Mouse (Mus musculus) liver, embryonic 15.5 days (tissue): Measurements from ENCODE around the gene Il4i1. TPM values are rescaled to one million over a fixed set of nuclear protein-coding genes. Genes with fewer than 3 reads are reported as not detected.
"Not testable (repeated sequence)": the region's sequence is repeated elsewhere in the genome, so short reads cannot be mapped to it uniquely, and the experiment has no call there.

ENCODE experiments used
- ATAC-seq: fragments of 200-750 bp; cut with Nextera tagmentation; 2 replicates; pipeline ENCODE4 v1.8.0; 2017; ENCODE audit warnings: moderate number of reproducible peaks, mild to moderate bottlenecking, moderate library complexity; ENCODE audit not compliant: insufficient read depth
- H3K27ac ChIP-seq: fragments of 300-500 bp; sonication (generic); replicated peaks from 2 replicates; pipeline ENCODE4 v1.5.1; 2015; ENCODE audit warnings: mild to moderate bottlenecking, inconsistent platforms
- H3K27me3 ChIP-seq: fragments of 300-500 bp; sonication (generic); 2 replicates; pipeline ENCODE4 v1.6.1; 2015; ENCODE audit warnings: mild to moderate bottlenecking, inconsistent platforms
- H3K36me3 ChIP-seq: fragments of 300-500 bp; sonication (generic); replicated peaks from 2 replicates; pipeline ENCODE4 v1.6.1; 2015; ENCODE audit warnings: moderate library complexity, mild to moderate bottlenecking, inconsistent platforms
- H3K4me1 ChIP-seq: fragments of 300-500 bp; sonication (generic); replicated peaks from 2 replicates; pipeline ENCODE4 v1.6.1; 2015; ENCODE audit warnings: inconsistent platforms
- H3K4me2 ChIP-seq: fragments of 300-500 bp; sonication (generic); 2 replicates; pipeline ENCODE4 v1.6.1; 2015; ENCODE audit warnings: moderate library complexity, mild to moderate bottlenecking, inconsistent platforms
- H3K4me3 ChIP-seq: fragments of 300-500 bp; sonication (generic); replicated peaks from 2 replicates; pipeline ENCODE4 v1.5.1; 2015; ENCODE audit warnings: mild to moderate bottlenecking, inconsistent platforms
- H3K9ac ChIP-seq: fragments of 300-500 bp; sonication (generic); 2 replicates; pipeline ENCODE4 v1.6.1; 2015; ENCODE audit warnings: moderate library complexity, mild to moderate bottlenecking, inconsistent platforms
- H3K9me3 ChIP-seq: fragments of 300-500 bp; sonication (generic); replicated peaks from 2 replicates; pipeline ENCODE4 v1.6.1; 2016; ENCODE audit warnings: inconsistent platforms
- WGBS: fragments of 180-500 bp; shearing (Covaris S2); methylation state at CpG from one replicate; pipeline ENCODE4 v1.1.7; 2015; ENCODE audit warnings: mixed read lengths; ENCODE audit not compliant: insufficient replicate concordance; 5-methylcytosine and 5-hydroxymethylcytosine counted together
- polyA plus RNA-seq: library from polyadenylated mRNA; unstranded; fragments of >200 nt; fragmentation: Nextera tagmentation; extraction: Ambion mirVana; gene quantifications from 2 replicates; pipeline ENCODE4 v1.2.1, GENCODE M21; 2015

The Il4i1 gene
- polyA plus RNA-seq, 1 experiment from 2014 or later: 0.46 TPM

DNA sequence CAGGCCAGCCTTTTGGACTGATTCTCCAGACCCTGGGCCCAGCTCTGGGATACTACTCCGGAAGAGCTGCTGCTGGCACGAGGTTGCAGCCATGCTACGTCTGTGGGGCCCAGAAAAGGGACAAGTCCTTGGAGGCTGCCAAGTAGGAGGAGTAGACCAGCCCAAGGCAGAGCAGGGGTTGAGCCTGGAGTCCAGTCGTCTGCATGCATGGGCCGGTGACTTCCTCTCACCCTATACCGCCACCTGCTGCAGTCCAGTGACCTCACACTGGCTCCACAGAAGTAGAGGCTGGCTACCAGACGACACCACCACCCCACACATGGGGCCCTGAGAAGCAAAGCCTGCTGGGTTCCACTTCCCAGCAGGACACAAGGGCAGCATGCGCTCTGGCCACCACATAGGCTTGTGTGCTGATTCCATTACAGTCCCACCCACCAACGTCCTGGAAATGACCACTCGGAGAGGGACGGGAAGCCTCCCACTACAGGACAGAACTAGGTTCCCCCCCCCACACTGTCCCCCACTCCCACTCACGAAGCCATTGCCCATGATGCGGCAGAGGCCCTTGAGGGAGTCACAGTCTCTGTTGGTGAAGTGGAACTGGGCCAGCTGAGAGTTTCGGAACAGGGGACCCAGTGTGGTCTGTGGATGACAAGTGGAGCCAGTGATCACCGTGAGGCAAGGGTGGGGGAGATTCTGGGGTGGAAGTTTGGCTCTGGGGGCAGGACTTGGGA, 50.3 kb downstream of the Il4i1 start:
- no peak for ATAC-seq
- WGBS: 46% methylated on average over 15 of the region's 15 CpGs

DNA sequence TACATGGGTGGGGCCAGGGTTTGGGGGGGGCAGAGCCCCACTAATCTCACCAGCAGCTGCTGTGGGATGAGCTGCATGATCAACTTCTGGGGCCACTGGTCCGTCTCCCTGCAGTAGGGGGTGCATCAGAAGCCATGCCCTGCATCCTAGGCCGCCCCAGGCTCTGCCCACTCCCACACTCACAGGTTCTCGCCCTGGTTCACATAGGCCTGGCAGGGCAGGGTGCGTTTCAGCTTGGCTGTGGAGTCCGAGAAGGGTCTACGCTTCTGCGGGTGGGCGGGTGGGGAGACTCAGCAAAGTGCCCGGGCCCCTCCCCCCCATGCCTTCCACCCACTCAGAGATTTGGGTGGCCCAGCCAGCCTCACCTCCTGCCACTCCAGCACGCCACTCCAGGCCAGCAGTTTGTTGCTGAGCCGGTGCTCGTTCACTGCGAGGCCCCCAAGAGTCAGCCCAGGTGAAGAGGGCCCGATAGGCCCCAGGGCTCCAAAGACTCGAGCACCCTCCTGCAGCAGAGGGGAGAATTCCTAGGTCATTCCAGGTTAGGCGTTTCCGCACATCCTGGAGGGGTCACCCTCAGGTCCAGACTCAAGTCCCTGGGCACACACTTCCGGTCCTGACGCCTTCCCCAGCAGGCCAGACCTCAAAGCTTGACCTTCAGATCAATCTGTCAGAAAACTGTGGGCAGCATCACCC, 51.0 kb downstream of the Il4i1 start:
- ATAC-seq: no peak
- H3K4me3 ChIP-seq: no peak overlapping the region
- peak overlapping the region; percentile 98 for H3K4me2 ChIP-seq
- 70% methylated on average over 19 of the region's 19 CpGs for WGBS
- no peaks in the 10 kb centered on the region for H3K9me3 ChIP-seq
- peaks cover 66% of the 10 kb centered on the region for H3K4me1 ChIP-seq
- H3K27me3 ChIP-seq: peaks cover 10% of the 10 kb centered on the region; the same call in 1 of the 2 replicates
- H3K27ac ChIP-seq: no peak overlapping the region
- H3K9ac ChIP-seq: no peak overlapping the region
- H3K36me3 ChIP-seq: peaks cover 31% of the 10 kb centered on the region

More for the DNA sequence above, 50.3 kb downstream of the Il4i1 start:
- peaks cover 10% of the 10 kb centered on the region; the same call in 1 of the 2 replicates for H3K27me3 ChIP-seq
- no peak overlapping the region for H3K4me3 ChIP-seq
- H3K36me3 ChIP-seq: peaks cover 38% of the 10 kb centered on the region
- H3K9me3 ChIP-seq: no peaks in the 10 kb centered on the region
- H3K4me1 ChIP-seq: peaks cover 66% of the 10 kb centered on the region
- H3K4me2 ChIP-seq: peak overlapping the region; percentile 98
- no peak overlapping the region for H3K9ac ChIP-seq
- H3K27ac ChIP-seq: peak overlapping the region; percentile 41; the same call in 1 of the 2 replicates

DNA sequence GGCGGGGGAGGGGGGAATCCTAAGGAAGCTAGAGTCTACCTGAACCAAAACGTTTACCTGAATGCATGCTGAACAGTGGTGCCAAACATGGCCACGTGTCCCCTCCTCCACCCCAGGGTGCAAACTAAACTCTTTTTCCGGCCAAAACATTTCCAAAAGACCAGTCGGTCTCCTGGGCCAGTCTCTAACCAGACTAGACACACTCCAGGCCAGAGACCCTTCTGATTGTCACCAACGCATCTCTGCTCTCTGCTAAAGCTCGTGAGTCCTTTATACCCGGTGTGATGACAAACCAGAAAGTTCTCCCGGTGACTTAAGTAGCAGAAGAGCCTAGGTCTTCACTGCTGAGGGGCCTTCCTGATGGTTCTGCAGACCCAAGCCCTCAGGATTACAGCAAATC, 51.6 kb downstream of the Il4i1 start:
- H3K4me1 ChIP-seq: peaks cover 69% of the 10 kb centered on the region
- ATAC-seq: no peak
- H3K9ac ChIP-seq: no peak overlapping the region
- peak overlapping the region; percentile 98 for H3K4me2 ChIP-seq
- peaks cover 10% of the 10 kb centered on the region; the same call in 1 of the 2 replicates for H3K27me3 ChIP-seq
- H3K27ac ChIP-seq: no peak overlapping the region
- H3K36me3 ChIP-seq: peaks cover 24% of the 10 kb centered on the region
- peak overlapping the region; percentile 81 for H3K4me3 ChIP-seq
- H3K9me3 ChIP-seq: no peaks in the 10 kb centered on the region
- WGBS: 61% methylated on average over 9 of the region's 9 CpGs

DNA sequence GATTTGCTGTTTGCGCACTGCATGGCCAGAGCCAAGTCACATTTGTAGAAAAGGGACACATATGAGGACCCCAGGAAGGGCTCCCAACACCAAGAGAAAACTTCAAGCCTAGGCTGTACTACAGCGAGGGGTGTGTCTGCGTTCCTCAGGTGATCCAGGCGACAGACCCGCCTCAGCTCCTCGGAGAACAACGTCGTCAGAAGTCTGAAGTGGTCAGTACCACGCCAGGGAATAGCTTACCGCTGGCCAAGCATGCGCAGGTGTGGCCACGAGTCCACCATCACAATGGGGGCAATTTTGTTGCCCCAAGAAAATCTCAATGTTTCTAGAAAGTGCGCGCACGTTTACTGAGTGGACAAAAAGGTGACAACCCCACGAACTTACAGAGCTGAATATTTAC, 52.3 kb downstream of the Il4i1 start:
- H3K27me3 ChIP-seq: peaks cover 10% of the 10 kb centered on the region; the same call in 1 of the 2 replicates
- 13% methylated on average over 16 of the region's 16 CpGs for WGBS
- H3K4me1 ChIP-seq: peaks cover 72% of the 10 kb centered on the region
- H3K4me2 ChIP-seq: peak overlapping the region; percentile 98
- H3K4me3 ChIP-seq: peak overlapping the region; percentile 81
- H3K9ac ChIP-seq: peak overlapping the region; percentile 77; the same call in 1 of the 2 replicates
- peak overlapping the region; percentile 49; the same call in 1 of the 2 replicates for H3K27ac ChIP-seq
- peaks cover 18% of the 10 kb centered on the region for H3K36me3 ChIP-seq
- no peak for ATAC-seq
- H3K9me3 ChIP-seq: no peaks in the 10 kb centered on the region

DNA sequence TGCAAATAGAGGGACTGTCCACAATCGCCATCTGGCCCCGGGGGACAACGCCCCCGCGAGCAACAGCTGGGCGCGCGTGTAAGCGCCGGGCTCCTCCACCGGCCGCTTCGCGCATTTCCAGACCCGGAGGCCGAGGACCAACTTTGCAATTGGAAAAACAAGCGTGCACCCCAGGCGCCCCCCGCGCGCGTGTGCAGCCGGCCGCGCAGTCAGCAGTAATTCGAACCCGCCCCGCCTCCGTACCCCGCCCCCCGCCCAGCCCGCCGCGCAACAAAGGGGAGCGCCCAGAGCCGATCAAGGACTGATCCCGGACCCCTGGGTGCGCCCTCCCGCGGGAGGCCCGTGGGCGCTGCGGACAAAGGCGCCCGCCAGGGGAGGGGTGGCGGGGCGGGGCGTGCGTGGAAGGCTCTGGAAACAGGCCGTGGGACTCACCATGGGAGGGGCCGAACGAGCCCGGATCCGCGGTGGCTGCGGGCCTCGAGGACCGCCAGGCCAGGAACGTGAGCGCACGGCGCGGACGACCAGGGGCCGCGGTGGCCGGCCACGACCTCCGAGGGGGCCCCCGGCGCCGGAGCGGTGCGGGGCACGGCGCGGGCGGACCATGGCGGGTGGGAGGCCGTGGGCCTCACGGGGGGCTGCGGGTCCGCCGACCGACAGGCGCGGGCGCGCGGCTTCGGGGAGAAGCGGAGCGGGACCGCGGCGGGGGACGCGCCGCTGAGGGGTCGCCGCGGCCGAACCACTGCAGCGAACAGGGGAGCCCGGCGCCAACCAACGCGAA, 52.9 kb downstream of the Il4i1 start:
- peaks cover 11% of the 10 kb centered on the region for H3K36me3 ChIP-seq
- peak overlapping the region; percentile 81 for H3K4me3 ChIP-seq
- peak overlapping the region; percentile 95 for H3K27ac ChIP-seq
- peak overlapping the region; percentile 98 for H3K4me2 ChIP-seq
- H3K9ac ChIP-seq: peak overlapping the region; percentile 77
- no peaks in the 10 kb centered on the region for H3K9me3 ChIP-seq
- WGBS: under 1% methylated on average over 89 of the region's 108 CpGs
- H3K27me3 ChIP-seq: peaks cover 10% of the 10 kb centered on the region; the same call in 1 of the 2 replicates
- peaks cover 71% of the 10 kb centered on the region for H3K4me1 ChIP-seq
- peak; percentile 23 for ATAC-seq

DNA sequence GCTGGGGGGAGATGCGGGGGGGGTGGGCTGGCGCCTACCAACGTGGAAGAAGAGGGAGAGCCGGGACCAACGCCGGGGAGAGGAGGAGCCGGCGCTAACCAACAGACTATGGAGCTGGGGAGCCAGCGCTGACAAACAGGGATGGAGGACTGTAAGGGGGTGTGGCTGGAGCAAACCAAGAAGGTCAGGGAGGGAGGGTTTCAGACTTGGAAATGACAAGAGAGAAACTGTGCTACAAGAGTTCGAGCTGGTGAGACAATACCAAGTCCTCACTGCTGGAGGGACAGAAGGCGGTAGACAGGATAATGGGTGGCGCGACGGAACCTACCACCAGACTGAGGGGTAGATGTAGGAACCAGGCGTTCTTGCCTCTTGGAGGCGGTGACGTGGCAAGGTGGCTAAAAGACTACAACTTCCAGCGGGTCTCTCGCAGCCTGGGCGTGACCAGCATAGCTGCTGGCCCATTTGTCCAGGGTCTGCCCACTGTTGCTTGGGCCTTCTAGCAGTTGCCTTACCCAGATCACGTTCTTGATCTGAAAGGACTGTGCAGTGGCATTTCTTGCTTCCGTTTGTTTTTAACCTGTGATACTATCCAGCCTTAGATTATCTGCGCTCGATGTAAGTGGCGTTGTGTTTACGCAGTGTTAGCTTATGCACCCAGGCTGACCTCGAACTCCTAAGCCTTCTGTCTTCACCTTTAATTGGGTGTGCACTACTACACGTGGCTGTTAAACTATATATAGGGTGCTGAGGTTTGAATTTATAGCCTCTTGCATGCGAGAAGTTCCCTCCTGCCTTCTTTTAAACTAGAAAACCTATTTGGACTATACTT, 53.7 kb downstream of the Il4i1 start, which contains the start of gene Ptov1:
Gene Ptov1, minus strand, starts transcription at position 92 of the 832 bp plus-strand sequence.
- peak; percentile 83 for ATAC-seq
- H3K9me3 ChIP-seq: no peaks in the 10 kb centered on the region

DNA sequence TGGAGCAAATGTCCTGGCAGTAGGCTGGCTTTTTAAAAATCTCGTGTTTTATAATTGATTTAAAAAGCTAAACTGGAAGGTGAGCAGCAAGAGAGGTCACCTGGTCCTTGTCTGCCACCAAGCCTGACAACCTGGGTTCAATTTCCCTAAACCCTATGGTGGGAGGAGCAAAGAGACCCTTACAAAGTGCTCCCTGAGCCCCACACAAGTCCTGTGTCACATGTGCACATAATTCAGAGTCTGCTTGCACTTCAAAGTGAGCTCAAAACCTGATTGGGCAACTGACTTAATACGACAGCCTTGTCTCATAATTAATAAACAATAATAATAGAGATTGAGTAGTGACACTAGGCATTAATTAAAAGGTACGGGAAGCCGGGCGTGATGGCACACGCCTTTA, 54.4 kb downstream of the Il4i1 start:
- Histone ChIP-seq H3K36me3 (no peaks in the 10 kb centered on the region), H3K27me3 (peaks cover 10% of the 10 kb centered on the region; the same call in 1 of the 2 replicates), H3K9me3 (no peaks in the 10 kb centered on the region), H3K4me2 (peak overlapping the region; percentile 98), H3K4me3 (no peak overlapping the region), H3K9ac (peak overlapping the region; percentile 77; the same call in 1 of the 2 replicates), H3K4me1 (peaks cover 58% of the 10 kb centered on the region), H3K27ac (peak overlapping the region; percentile 95; the same call in 1 of the 2 replicates)
- WGBS: 76% methylated on average over 6 of the region's 6 CpGs
- ATAC-seq: no peak

More for the DNA sequence above, 53.7 kb downstream of the Il4i1 start, which contains the start of gene Ptov1:
- Histone ChIP-seq H3K4me2 (peak within 1 kb of the TSS; percentile 98), H3K4me1 (peaks cover 65% of the 10 kb centered on the region), H3K27me3 (peaks cover 10% of the 10 kb centered on the region; the same call in 1 of the 2 replicates), H3K27ac (peak within 1 kb of the TSS; percentile 95), H3K9ac (peak within 1 kb of the TSS; percentile 77), H3K4me3 (peak within 1 kb of the TSS; percentile 81), H3K36me3 (peaks cover 3% of the 10 kb centered on the region)
- WGBS: 9% methylated on average over 29 of the region's 29 CpGs

DNA sequence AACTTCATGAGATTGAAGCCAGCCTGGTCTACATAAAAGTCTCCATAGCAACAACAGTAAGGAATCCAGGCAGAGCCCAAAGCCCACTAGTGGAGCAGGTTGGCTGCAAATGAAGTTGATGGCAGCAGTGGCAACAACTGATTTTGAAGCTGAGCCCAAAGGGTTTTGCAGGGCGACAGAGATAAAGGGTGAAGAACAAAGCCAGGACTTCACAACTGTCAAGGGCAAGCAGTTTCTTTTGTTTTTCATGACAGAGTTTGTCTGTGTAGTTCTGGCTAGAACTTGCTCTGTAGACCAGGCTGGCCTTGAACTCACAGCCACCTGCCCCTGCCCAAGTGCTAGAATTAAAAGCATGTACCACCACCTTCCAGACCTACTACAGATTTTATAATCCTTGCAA, 55.0 kb downstream of the Il4i1 start:
- no peak for ATAC-seq
- no peak overlapping the region for H3K9ac ChIP-seq
- no peak overlapping the region; the same call in 1 of the 2 replicates for H3K27ac ChIP-seq
- no peak overlapping the region for H3K4me3 ChIP-seq
- H3K4me1 ChIP-seq: peaks cover 52% of the 10 kb centered on the region
- H3K36me3 ChIP-seq: no peaks in the 10 kb centered on the region
- 58% methylated on average over 1 of the region's 1 CpGs for WGBS
- no peak overlapping the region for H3K4me2 ChIP-seq
- peaks cover 10% of the 10 kb centered on the region; the same call in 1 of the 2 replicates for H3K27me3 ChIP-seq
- H3K9me3 ChIP-seq: no peaks in the 10 kb centered on the region

DNA sequence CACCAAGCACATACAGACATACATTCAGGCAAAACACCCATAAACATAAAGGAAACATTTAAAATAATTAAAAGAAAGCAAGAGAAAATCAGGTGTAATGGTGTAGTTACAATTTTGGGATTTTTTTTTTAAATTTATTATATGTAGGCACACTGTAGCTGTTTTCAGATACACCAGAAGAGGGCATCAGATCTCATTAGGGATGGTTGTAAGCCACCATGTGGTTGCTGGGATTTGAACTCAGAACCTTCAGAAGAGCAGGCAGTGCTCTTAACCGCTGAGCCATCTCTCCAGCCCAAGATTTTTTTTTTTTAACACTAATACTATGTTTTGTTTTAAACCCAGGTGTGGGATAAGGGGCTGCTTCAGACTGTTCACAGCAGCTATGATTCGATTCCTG, 55.6 kb downstream of the Il4i1 start:
- not testable (repeated sequence) for H3K9ac ChIP-seq, H3K27ac ChIP-seq, H3K9me3 ChIP-seq, H3K4me3 ChIP-seq, H3K4me2 ChIP-seq, H3K27me3 ChIP-seq, H3K36me3 ChIP-seq, ATAC-seq
- WGBS: 76% methylated on average over 2 of the region's 2 CpGs
- peaks cover 46% of the 10 kb centered on the region for H3K4me1 ChIP-seq

DNA sequence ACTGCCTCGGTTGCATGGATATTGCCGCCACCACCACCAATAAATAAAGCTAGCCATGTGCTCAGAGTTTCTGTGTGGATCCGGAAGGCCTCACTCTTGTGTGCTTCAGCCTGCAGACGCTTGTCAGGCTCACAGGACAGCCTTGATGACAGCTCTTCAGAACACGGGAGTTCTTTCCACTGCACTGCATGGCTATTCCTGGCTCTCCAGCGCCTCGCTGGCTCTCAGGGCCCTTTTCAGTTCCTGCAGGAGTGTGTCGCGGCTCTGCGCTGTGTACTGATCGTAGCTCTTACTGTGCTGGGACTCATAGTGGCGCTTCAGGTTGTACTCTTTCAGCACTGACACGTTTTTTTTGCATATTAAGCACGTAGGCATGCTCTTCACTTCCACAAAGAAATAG, 61.6 kb downstream of the Il4i1 start:
- no peak overlapping the region for H3K9ac ChIP-seq
- H3K9me3 ChIP-seq: no peaks in the 10 kb centered on the region
- H3K36me3 ChIP-seq: peaks cover 55% of the 10 kb centered on the region
- no peak for ATAC-seq
- no peaks in the 10 kb centered on the region for H3K27me3 ChIP-seq
- no peak overlapping the region for H3K4me3 ChIP-seq
- H3K4me2 ChIP-seq: no peak overlapping the region
- H3K27ac ChIP-seq: no peak overlapping the region
- peaks cover 2% of the 10 kb centered on the region; the same call in 1 of the 2 replicates for H3K4me1 ChIP-seq
- WGBS: 75% methylated on average over 14 of the region's 14 CpGs
